In the genomic region with DNA sequence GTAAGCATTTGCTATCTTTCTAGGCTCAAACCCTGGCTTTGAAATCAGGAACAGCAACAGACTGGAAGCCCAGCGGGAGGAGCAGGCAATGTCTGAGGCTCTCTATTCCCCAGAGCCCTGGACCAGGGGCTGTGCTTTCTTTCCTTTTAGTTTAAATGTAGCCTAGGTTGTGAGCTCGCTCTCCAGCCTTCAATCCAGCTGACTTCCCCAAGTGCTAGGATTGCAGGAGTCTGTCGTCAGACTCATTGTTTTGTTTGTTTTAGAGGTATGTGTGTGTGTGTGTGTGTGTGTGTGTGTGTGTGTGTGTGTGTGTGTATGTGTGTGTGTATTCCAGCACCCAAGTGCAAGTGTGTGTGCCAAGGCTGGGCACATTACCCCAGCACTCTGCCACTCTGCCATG, we compare ENCODE assay signal across 20 mouse cellular contexts. TPM values are rescaled to one million over a fixed set of nuclear protein-coding genes. Genes with fewer than 3 reads are reported as not detected.
DNase-seq lines count a peak whose midpoint lies in the region; ATAC-seq and TF ChIP-seq lines count a peak whose summit lies in the region.
"Had no signal": no experiment of that assay in that cellular context is flagged by ENCODE, and none has a peak within 500 bp of the region (broad histone marks: within the 10 kb centered on the region; RNA-seq: fewer than 3 reads in every experiment).

No protein-coding gene starts in this region.

- H3K4me3 ChIP-seq in forebrain, embryonic 15.5 days = no peak overlapping the region
- no peak overlapping the region for H3K4me3 ChIP-seq in forebrain, embryonic 16.5 days (replicated peaks; ENCODE audit: low read length)
- H3K4me3 ChIP-seq in lung, postnatal 0 days (ENCODE audit: low read depth, low read length) = no peak overlapping the region
- H3K4me3 ChIP-seq in lung, adult 2 months (replicated peaks; ENCODE audit: extremely low read depth, low read depth, low read length) = no peak overlapping the region
- H3K4me3 ChIP-seq in limb, embryonic 11.5 days (ENCODE audit: low read depth, low read length) = no peak overlapping the region
- H3K4me3 ChIP-seq in neural tube, embryonic 13.5 days = no peak overlapping the region
- no peak overlapping the region for H3K4me3 ChIP-seq in midbrain, embryonic 13.5 days (replicated peaks)
- H3K4me3 ChIP-seq: erythroblast, embryonic 14.5 days; forebrain, embryonic 13.5 days; heart, embryonic 10.5 days; lung, embryonic 15.5 days had no signal

- 0 out of 2 replicates have a peak overlapping the region, but pooled peaks have one; percentile 27 for H3K27ac ChIP-seq in forebrain, embryonic 15.5 days (replicated peaks)
- H3K27ac ChIP-seq in forebrain, embryonic 16.5 days (ENCODE audit: low read length) = no peak overlapping the region
- H3K27ac ChIP-seq in lung, postnatal 0 days (ENCODE audit: low read length) = no peak overlapping the region
- peak overlapping the region; percentile 12; the same call in 1 of the 2 replicates for H3K27ac ChIP-seq in limb, embryonic 11.5 days (replicated peaks; ENCODE audit: low read depth, low read length)
- H3K27ac ChIP-seq in neural tube, embryonic 13.5 days (replicated peaks) = peak overlapping the region; percentile 86
- H3K27ac ChIP-seq in midbrain, embryonic 13.5 days = no peak overlapping the region
- H3K27ac ChIP-seq: heart, embryonic 10.5 days; lung, embryonic 15.5 days had no signal

- H3K27me3 ChIP-seq in forebrain, embryonic 15.5 days = no peaks in the 10 kb centered on the region
- no peaks in the 10 kb centered on the region for H3K27me3 ChIP-seq in forebrain, embryonic 16.5 days (replicated peaks; ENCODE audit: control insufficient read depth, insufficient read depth, low read length)
- H3K27me3 ChIP-seq in lung, postnatal 0 days (replicated peaks; ENCODE audit: insufficient read depth, low read length) = no peaks in the 10 kb centered on the region
- no peaks in the 10 kb centered on the region for H3K27me3 ChIP-seq in limb, embryonic 11.5 days (ENCODE audit: control insufficient read depth, insufficient read depth, low read length)
- H3K27me3 ChIP-seq in neural tube, embryonic 13.5 days = no peaks in the 10 kb centered on the region
- H3K27me3 ChIP-seq in midbrain, embryonic 13.5 days = no peaks in the 10 kb centered on the region
- H3K27me3 ChIP-seq: forebrain, embryonic 13.5 days; lung, embryonic 15.5 days had no signal

- no peaks in the 10 kb centered on the region for H3K9me3 ChIP-seq in forebrain, embryonic 15.5 days
- H3K9me3 ChIP-seq in forebrain, embryonic 16.5 days (ENCODE audit: control insufficient read depth, low read length) = no peaks in the 10 kb centered on the region
- no peaks in the 10 kb centered on the region for H3K9me3 ChIP-seq in lung, postnatal 0 days (ENCODE audit: low read length)
- no peaks in the 10 kb centered on the region for H3K9me3 ChIP-seq in limb, embryonic 11.5 days (ENCODE audit: control insufficient read depth, low read length)
- no peaks in the 10 kb centered on the region for H3K9me3 ChIP-seq in neural tube, embryonic 13.5 days
- H3K9me3 ChIP-seq in midbrain, embryonic 13.5 days = no peaks in the 10 kb centered on the region
- H3K9me3 ChIP-seq: forebrain, embryonic 13.5 days; heart, embryonic 10.5 days; lung, embryonic 15.5 days had no signal

- TF ChIP-seq CTCF in lung, postnatal 0 days (IDR thresholded peaks at IDR 0.05) = no peak
- no peak for TF ChIP-seq CTCF in lung, adult 2 months (IDR thresholded peaks at IDR 0.05; ENCODE audit: insufficient read depth, low read length)

- no peaks in the 10 kb centered on the region for H3K36me3 ChIP-seq in forebrain, embryonic 15.5 days
- no peaks in the 10 kb centered on the region for H3K36me3 ChIP-seq in forebrain, embryonic 16.5 days (ENCODE audit: control insufficient read depth, insufficient read depth)
- no peaks in the 10 kb centered on the region for H3K36me3 ChIP-seq in lung, postnatal 0 days (ENCODE audit: insufficient read depth, low read length)
- H3K36me3 ChIP-seq in limb, embryonic 11.5 days (ENCODE audit: control insufficient read depth, insufficient read depth, low read length) = no peaks in the 10 kb centered on the region
- no peaks in the 10 kb centered on the region for H3K36me3 ChIP-seq in neural tube, embryonic 13.5 days
- no peaks in the 10 kb centered on the region for H3K36me3 ChIP-seq in midbrain, embryonic 13.5 days
- H3K36me3 ChIP-seq: heart, embryonic 10.5 days; lung, embryonic 15.5 days had no signal

- 58% methylated on average over 3 of the region's 3 CpGs for WGBS in forebrain, embryonic 15.5 days
- 52% methylated on average over 3 of the region's 3 CpGs for WGBS in forebrain, embryonic 16.5 days
- WGBS in lung, postnatal 0 days = 43% methylated on average over 3 of the region's 3 CpGs
- 43% methylated on average over 3 of the region's 3 CpGs for WGBS in lung, adult 2 months
- 69% methylated on average over 3 of the region's 3 CpGs for WGBS in limb, embryonic 11.5 days
- 53% methylated on average over 3 of the region's 3 CpGs for WGBS in neural tube, embryonic 13.5 days
- 72% methylated on average over 3 of the region's 3 CpGs for WGBS in midbrain, embryonic 13.5 days

- H3K4me2 ChIP-seq in forebrain, embryonic 15.5 days (replicated peaks) = no peak overlapping the region
- no peak overlapping the region for H3K4me2 ChIP-seq in forebrain, embryonic 16.5 days (ENCODE audit: low read length)
- no peak overlapping the region for H3K4me2 ChIP-seq in lung, postnatal 0 days (replicated peaks; ENCODE audit: low read depth, low read length)
- no peak overlapping the region for H3K4me2 ChIP-seq in limb, embryonic 11.5 days (ENCODE audit: low read depth, severe bottlenecking)
- H3K4me2 ChIP-seq in neural tube, embryonic 13.5 days = no peak overlapping the region
- no peak overlapping the region for H3K4me2 ChIP-seq in midbrain, embryonic 13.5 days (replicated peaks)
- H3K4me2 ChIP-seq: forebrain, embryonic 13.5 days; liver, embryonic 11.5 days; lung, embryonic 15.5 days had no signal

- no peak for DNase-seq in lung, postnatal 0 days (ENCODE audit: low spot score)
- no peak for DNase-seq in lung, adult 2 months
- DNase-seq in limb, embryonic 11.5 days (ENCODE audit: low spot score) = no peak
- no peak for DNase-seq in yolk sac, embryonic 10.5 days (ENCODE audit: low spot score)
- DNase-seq: adrenal gland, postnatal 36 days; cerebellum, adult 18-20 months; cerebellum, postnatal 25 days; kidney, adult 11 months; right cerebral cortex, postnatal 25 days; thymus, postnatal 4 days had no signal

- peaks cover 28% of the 10 kb centered on the region for H3K4me1 ChIP-seq in forebrain, embryonic 15.5 days
- peaks cover 24% of the 10 kb centered on the region for H3K4me1 ChIP-seq in forebrain, embryonic 16.5 days (replicated peaks; ENCODE audit: control insufficient read depth, insufficient read depth, low read length)
- peaks cover 5% of the 10 kb centered on the region; the same call in 1 of the 2 replicates for H3K4me1 ChIP-seq in lung, postnatal 0 days (ENCODE audit: insufficient read depth, low read depth, low read length)
- H3K4me1 ChIP-seq in lung, adult 2 months (ENCODE audit: control insufficient read depth, insufficient read depth, low read length) = peaks cover 9% of the 10 kb centered on the region
- H3K4me1 ChIP-seq in limb, embryonic 11.5 days (ENCODE audit: control insufficient read depth, insufficient read depth, low read length) = peaks cover 8% of the 10 kb centered on the region
- H3K4me1 ChIP-seq in neural tube, embryonic 13.5 days (replicated peaks) = peaks cover 54% of the 10 kb centered on the region
- H3K4me1 ChIP-seq in midbrain, embryonic 13.5 days (replicated peaks) = peaks cover 20% of the 10 kb centered on the region

- no peak for ATAC-seq in forebrain, embryonic 15.5 days (replicated peaks)
- no peak for ATAC-seq in forebrain, embryonic 16.5 days
- 0 out of 2 replicates have a peak, but pooled peaks have one; percentile 11 for ATAC-seq in lung, postnatal 0 days
- no peak for ATAC-seq in limb, embryonic 11.5 days (ENCODE audit: insufficient number of reproducible peaks, low FRiP score, low TSS enrichment, low read depth)
- ATAC-seq in neural tube, embryonic 13.5 days (ENCODE audit: low read depth) = no peak
- ATAC-seq in midbrain, embryonic 13.5 days = no peak
- ATAC-seq: CD4-positive, CD25-positive, alpha-beta regulatory T cell, adult 4 months; forebrain, embryonic 13.5 days had no signal

- TF ChIP-seq POLR2A in lung, adult 2 months (IDR thresholded peaks at IDR 0.05; ENCODE audit: borderline replicate concordance, extremely low read depth, low read depth, low read length) = no peak

- H3K9ac ChIP-seq in forebrain, embryonic 15.5 days (replicated peaks) = no peak overlapping the region
- H3K9ac ChIP-seq in forebrain, embryonic 16.5 days (replicated peaks; ENCODE audit: low read depth, low read length) = no peak overlapping the region
- H3K9ac ChIP-seq in lung, postnatal 0 days (replicated peaks; ENCODE audit: low read depth) = no peak overlapping the region
- no peak overlapping the region for H3K9ac ChIP-seq in limb, embryonic 11.5 days (ENCODE audit: low read length)
- H3K9ac ChIP-seq in neural tube, embryonic 13.5 days = no peak overlapping the region
- H3K9ac ChIP-seq in midbrain, embryonic 13.5 days (replicated peaks) = no peak overlapping the region
- H3K9ac ChIP-seq: forebrain, embryonic 13.5 days; lung, embryonic 15.5 days had no signal

- no peak for TF ChIP-seq EP300 in lung, postnatal 0 days (IDR thresholded peaks at IDR 0.05)

RNA-seq across cellular contexts. Expression of a gene that starts 20.2 kb away (rescaled TPM):
- 334 and 349 TPM in 2 replicates for polyA plus RNA-seq in forebrain, embryonic 15.5 days (2015; fragmentation: Nextera tagmentation; extraction: Ambion mirVana)
- 294 and 316 TPM in 2 replicates for polyA plus RNA-seq in forebrain, embryonic 16.5 days (2015; fragmentation: Nextera tagmentation; extraction: Ambion mirVana)
- polyA plus RNA-seq in lung, postnatal 0 days (2015; fragmentation: Nextera tagmentation; extraction: Ambion mirVana) = 207 and 233 TPM in 2 replicates
- polyA plus RNA-seq in lung, adult 2 months (2012; rRNA removed) = 79.5 and 101 TPM in 2 replicates
- polyA plus RNA-seq in limb, embryonic 11.5 days (2014; fragmentation: Nextera tagmentation; extraction: Ambion mirVana) = 201 and 210 TPM in 2 replicates
- polyA plus RNA-seq in neural tube, embryonic 13.5 days (2015; fragmentation: Nextera tagmentation; extraction: Ambion mirVana) = 405 and 454 TPM in 2 replicates
- 364 and 385 TPM in 2 replicates for polyA plus RNA-seq in midbrain, embryonic 13.5 days (2015; fragmentation: Nextera tagmentation; extraction: Ambion mirVana)

RNA-seq across cellular contexts. Expression of a gene that starts 20.3 kb away (rescaled TPM):
- 40.3 and 41.5 TPM in 2 replicates for polyA plus RNA-seq in forebrain, embryonic 15.5 days (2015; fragmentation: Nextera tagmentation; extraction: Ambion mirVana)
- 39.4 and 43.8 TPM in 2 replicates for polyA plus RNA-seq in forebrain, embryonic 16.5 days (2015; fragmentation: Nextera tagmentation; extraction: Ambion mirVana)
- 9.8 and 12.1 TPM in 2 replicates for polyA plus RNA-seq in lung, postnatal 0 days (2015; fragmentation: Nextera tagmentation; extraction: Ambion mirVana)
- polyA plus RNA-seq in lung, adult 2 months (2012; rRNA removed) = 20.1 and 20.6 TPM in 2 replicates
- 42.4 and 43.6 TPM in 2 replicates for polyA plus RNA-seq in limb, embryonic 11.5 days (2014; fragmentation: Nextera tagmentation; extraction: Ambion mirVana)
- 31.7 and 32.1 TPM in 2 replicates for polyA plus RNA-seq in neural tube, embryonic 13.5 days (2015; fragmentation: Nextera tagmentation; extraction: Ambion mirVana)
- 39.6 and 43.1 TPM in 2 replicates for polyA plus RNA-seq in midbrain, embryonic 13.5 days (2015; fragmentation: Nextera tagmentation; extraction: Ambion mirVana)

RNA-seq across cellular contexts. Expression of a gene that starts 24.4 kb away (rescaled TPM):
- polyA plus RNA-seq in forebrain, embryonic 15.5 days (2015; fragmentation: Nextera tagmentation; extraction: Ambion mirVana) = 31.3 and 33.2 TPM in 2 replicates
- 32.2 and 36.0 TPM in 2 replicates for polyA plus RNA-seq in forebrain, embryonic 16.5 days (2015; fragmentation: Nextera tagmentation; extraction: Ambion mirVana)
- 15.0 and 19.9 TPM in 2 replicates for polyA plus RNA-seq in lung, postnatal 0 days (2015; fragmentation: Nextera tagmentation; extraction: Ambion mirVana)
- polyA plus RNA-seq in lung, adult 2 months (2012; rRNA removed) = 22.9 and 26.8 TPM in 2 replicates
- 37.9 and 39.7 TPM in 2 replicates for polyA plus RNA-seq in limb, embryonic 11.5 days (2014; fragmentation: Nextera tagmentation; extraction: Ambion mirVana)
- polyA plus RNA-seq in neural tube, embryonic 13.5 days (2015; fragmentation: Nextera tagmentation; extraction: Ambion mirVana) = 48.0 and 52.6 TPM in 2 replicates
- 23.8 and 24.6 TPM in 2 replicates for polyA plus RNA-seq in midbrain, embryonic 13.5 days (2015; fragmentation: Nextera tagmentation; extraction: Ambion mirVana)

Comparison
In these comparisons a context has a peak if more than half of its experiments do, and no peak if none do; other contexts are left out.
1. H3K27ac ChIP-seq: peak in forebrain, embryonic 15.5 days (single experiment), limb, embryonic 11.5 days (single experiment) and neural tube, embryonic 13.5 days (single experiment); none in forebrain, embryonic 16.5 days (single experiment), lung, postnatal 0 days (single experiment) and midbrain, embryonic 13.5 days (single experiment).